Comparison of ENCODE assay signal across 8 mouse cellular contexts in the genomic region with DNA sequence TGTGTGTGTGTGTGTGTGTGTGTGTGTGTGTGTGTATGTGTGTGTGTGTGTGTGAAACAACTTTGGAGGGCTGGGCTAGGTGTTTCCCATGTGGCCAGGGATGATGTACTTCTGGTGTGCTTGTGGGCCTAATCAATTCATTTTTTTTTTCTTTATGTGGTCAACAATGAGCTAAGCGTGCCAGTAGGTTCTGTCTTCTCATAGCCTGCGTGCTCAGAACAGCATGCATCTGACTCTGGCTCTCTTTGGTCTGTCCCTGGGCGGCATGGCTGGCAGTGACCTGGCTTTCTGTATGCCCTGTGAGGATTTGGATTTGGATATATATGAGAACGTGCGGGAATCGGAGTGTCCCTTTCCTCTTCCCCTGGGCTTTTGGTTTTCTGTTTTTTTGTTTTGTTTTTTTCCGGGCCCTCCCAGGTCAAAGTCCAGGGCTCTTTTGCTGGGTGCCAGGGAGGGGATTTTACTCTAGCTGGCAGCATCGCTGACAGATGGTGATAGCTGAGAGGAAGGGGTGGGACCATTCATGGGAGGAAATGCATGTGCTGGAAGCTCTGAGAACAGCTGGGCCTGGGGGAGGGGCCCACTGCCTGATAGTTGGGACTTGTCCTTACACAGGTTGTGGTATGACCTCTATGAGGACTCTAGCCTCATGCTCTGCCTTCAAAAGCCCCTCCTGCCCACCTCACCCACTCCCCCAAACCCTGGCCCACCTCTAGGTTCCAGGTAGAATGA. TPM values are rescaled to one million over a fixed set of nuclear protein-coding genes. Genes with fewer than 3 reads are reported as not detected.
DNase-seq lines count a peak whose midpoint lies in the region; ATAC-seq and TF ChIP-seq lines count a peak whose summit lies in the region.

No protein-coding gene starts in this region.

- H3K27me3 ChIP-seq in forebrain, embryonic 14.5 days (replicated peaks; ENCODE audit: control insufficient read depth, insufficient read depth, low read length): no peaks in the 10 kb centered on the region
- no peaks in the 10 kb centered on the region for H3K27me3 ChIP-seq in hindbrain, embryonic 16.5 days (replicated peaks; ENCODE audit: control insufficient read depth, insufficient read depth, low read length)
- H3K27me3 ChIP-seq in liver, embryonic 14.5 days (ENCODE audit: control insufficient read depth, insufficient read depth, low read length): no peaks in the 10 kb centered on the region
- no peaks in the 10 kb centered on the region for H3K27me3 ChIP-seq in neural tube, embryonic 11.5 days (ENCODE audit: control insufficient read depth, insufficient read depth, low read length)

- no peak overlapping the region for H3K4me3 ChIP-seq in forebrain, embryonic 14.5 days (ENCODE audit: low read depth, low read length)
- H3K4me3 ChIP-seq in hindbrain, embryonic 16.5 days (ENCODE audit: low read length): no peak overlapping the region
- H3K4me3 ChIP-seq in liver, embryonic 14.5 days (ENCODE audit: insufficient read depth in 1 of 2, low read depth in 2 of 2, low read length in 2 of 2): no peak overlapping the region
- no peak overlapping the region for H3K4me3 ChIP-seq in neural tube, embryonic 11.5 days (ENCODE audit: low read depth, low read length)

- H3K4me1 ChIP-seq in forebrain, embryonic 14.5 days (ENCODE audit: control insufficient read depth, insufficient read depth, low read length): peaks cover 6% of the 10 kb centered on the region; the same call in 1 of the 2 replicates
- H3K4me1 ChIP-seq in hindbrain, embryonic 16.5 days (ENCODE audit: control insufficient read depth, insufficient read depth, low read depth, low read length): no peaks in the 10 kb centered on the region; the same call in none of the 2 replicates
- peaks cover 0 to 12% of the 10 kb centered on the region in 2 experiments; a peak in 2 of 4 replicates for H3K4me1 ChIP-seq in liver, embryonic 14.5 days (replicated peaks; ENCODE audit: control insufficient read depth in 2 of 2, insufficient read depth in 2 of 2, low read length in 1 of 2)
- H3K4me1 ChIP-seq in neural tube, embryonic 11.5 days (ENCODE audit: control insufficient read depth, insufficient read depth, low read length): peaks cover 5% of the 10 kb centered on the region; the same call in 1 of the 2 replicates

- H3K9me3 ChIP-seq in forebrain, embryonic 14.5 days (replicated peaks; ENCODE audit: control insufficient read depth, low read length): no peaks in the 10 kb centered on the region
- H3K9me3 ChIP-seq in hindbrain, embryonic 16.5 days (ENCODE audit: control insufficient read depth, low read length): no peaks in the 10 kb centered on the region
- no peaks in the 10 kb centered on the region for H3K9me3 ChIP-seq in liver, embryonic 14.5 days (ENCODE audit: control insufficient read depth, low read length)
- no peaks in the 10 kb centered on the region for H3K9me3 ChIP-seq in neural tube, embryonic 11.5 days (ENCODE audit: control insufficient read depth, low read length)

- H3K4me2 ChIP-seq in forebrain, embryonic 14.5 days (ENCODE audit: low read length): no peak overlapping the region
- no peak overlapping the region for H3K4me2 ChIP-seq in hindbrain, embryonic 16.5 days (ENCODE audit: low read length)
- H3K4me2 ChIP-seq in liver, embryonic 14.5 days (ENCODE audit: low read depth): no peak overlapping the region
- H3K4me2 ChIP-seq in neural tube, embryonic 11.5 days (ENCODE audit: low read depth): no peak overlapping the region

- DNase-seq in CD8-positive naive resting alpha-beta T cell, adult 2 months (ENCODE audit: low read depth in 2 of 2, low spot score in 2 of 2): peak; percentile 43 to 61
- peak; percentile 89 for DNase-seq in R1 (ENCODE audit: low read depth, low spot score)
- DNase-seq in forebrain, embryonic 14.5 days (ENCODE audit: low spot score): peak; percentile 64
- no peak for DNase-seq in liver, embryonic 14.5 days (ENCODE audit: low read depth in 3 of 3, low spot score in 3 of 3)
- peak; percentile 57 for DNase-seq in neural tube, embryonic 11.5 days (ENCODE audit: low spot score)
- no peak for DNase-seq in frontal cortex, postnatal 36 days (ENCODE audit: low spot score in 2 of 2)
- DNase-seq in ovary, postnatal 10 days (ENCODE audit: low spot score): no peak

- no peaks in the 10 kb centered on the region for H3K36me3 ChIP-seq in forebrain, embryonic 14.5 days (ENCODE audit: control insufficient read depth, insufficient read depth, low read length)
- H3K36me3 ChIP-seq in hindbrain, embryonic 16.5 days (ENCODE audit: control insufficient read depth, insufficient read depth, low read length): no peaks in the 10 kb centered on the region
- H3K36me3 ChIP-seq in liver, embryonic 14.5 days (replicated peaks; ENCODE audit: control insufficient read depth, insufficient read depth, low read depth): no peaks in the 10 kb centered on the region
- no peaks in the 10 kb centered on the region for H3K36me3 ChIP-seq in neural tube, embryonic 11.5 days (ENCODE audit: control insufficient read depth, insufficient read depth, low read length)

- H3K27ac ChIP-seq in forebrain, embryonic 14.5 days (ENCODE audit: low read depth, low read length): no peak overlapping the region
- H3K27ac ChIP-seq in hindbrain, embryonic 16.5 days (ENCODE audit: low read depth, low read length): peak overlapping the region; percentile 54
- no peak overlapping the region for H3K27ac ChIP-seq in liver, embryonic 14.5 days
- no peak overlapping the region for H3K27ac ChIP-seq in neural tube, embryonic 11.5 days (ENCODE audit: low read depth, low read length)

- 68% methylated on average over 8 of the region's 8 CpGs for WGBS in forebrain, embryonic 14.5 days
- 50% methylated on average over 8 of the region's 8 CpGs for WGBS in hindbrain, embryonic 16.5 days
- 25% methylated on average over 8 of the region's 8 CpGs for WGBS in liver, embryonic 14.5 days (ENCODE audit: insufficient replicate concordance)
- WGBS in neural tube, embryonic 11.5 days: 61% methylated on average over 8 of the region's 8 CpGs

- TF ChIP-seq CTCF in liver, embryonic 14.5 days (IDR thresholded peaks at IDR 0.05; ENCODE audit: low read depth): no peak

- no peak overlapping the region for H3K9ac ChIP-seq in forebrain, embryonic 14.5 days (ENCODE audit: low read length)
- H3K9ac ChIP-seq in hindbrain, embryonic 16.5 days (ENCODE audit: low read depth, low read length): no peak overlapping the region
- no peak overlapping the region for H3K9ac ChIP-seq in liver, embryonic 14.5 days (replicated peaks)
- H3K9ac ChIP-seq in neural tube, embryonic 11.5 days (ENCODE audit: low read length): no peak overlapping the region

- TF ChIP-seq EP300 in liver, embryonic 14.5 days (IDR thresholded peaks at IDR 0.05; ENCODE audit: low read depth): no peak

- peak; percentile 77 for ATAC-seq in forebrain, embryonic 14.5 days
- peak; percentile 69 for ATAC-seq in hindbrain, embryonic 16.5 days
- ATAC-seq in liver, embryonic 14.5 days (ENCODE audit: insufficient read depth): peak; percentile 53; the same call in 1 of the 2 replicates
- ATAC-seq in neural tube, embryonic 11.5 days (ENCODE audit: insufficient read depth, low FRiP score, low TSS enrichment): no peak

RNA-seq across cellular contexts. Expression of a gene that starts 10.9 kb away (rescaled TPM):
- 8.1 and 9.6 TPM in 2 replicates for polyA plus RNA-seq in forebrain, embryonic 14.5 days (2014; fragmentation: Nextera tagmentation; extraction: Ambion mirVana)
- polyA plus RNA-seq in hindbrain, embryonic 16.5 days (2015; fragmentation: Nextera tagmentation; extraction: Ambion mirVana): 19.6 and 20.4 TPM in 2 replicates
- 3.4 and 5.2 TPM in 2 replicates for polyA plus RNA-seq in liver, embryonic 14.5 days (2012; rRNA removed)
- 3.6 and 3.7 TPM in 2 replicates for polyA plus RNA-seq in liver, embryonic 14.5 days (2014; fragmentation: Nextera tagmentation; extraction: Ambion mirVana)
- polyA plus RNA-seq in neural tube, embryonic 11.5 days (2014; fragmentation: Nextera tagmentation; extraction: Ambion mirVana): 12.4 and 13.2 TPM in 2 replicates

RNA-seq across cellular contexts. Expression of a gene that starts 59.6 kb away (rescaled TPM):
- polyA plus RNA-seq in forebrain, embryonic 14.5 days (2014; fragmentation: Nextera tagmentation; extraction: Ambion mirVana): 41.6 and 48.5 TPM in 2 replicates
- polyA plus RNA-seq in hindbrain, embryonic 16.5 days (2015; fragmentation: Nextera tagmentation; extraction: Ambion mirVana): 72.4 and 84.0 TPM in 2 replicates
- polyA plus RNA-seq in liver, embryonic 14.5 days (2012; rRNA removed): 21.2 and 24.2 TPM in 2 replicates
- polyA plus RNA-seq in liver, embryonic 14.5 days (2014; fragmentation: Nextera tagmentation; extraction: Ambion mirVana): 36.7 and 42.1 TPM in 2 replicates
- 90.1 and 91.8 TPM in 2 replicates for polyA plus RNA-seq in neural tube, embryonic 11.5 days (2014; fragmentation: Nextera tagmentation; extraction: Ambion mirVana)

Comparison
In these comparisons a context has a peak if more than half of its experiments do, and no peak if none do; other contexts are left out.
1. DNase-seq: peak in CD8-positive naive resting alpha-beta T cell, adult 2 months (2 of 2), R1 (single experiment), forebrain, embryonic 14.5 days (single experiment) and neural tube, embryonic 11.5 days (single experiment); none in liver, embryonic 14.5 days (0 of 3), frontal cortex, postnatal 36 days (0 of 2) and ovary, postnatal 10 days (single experiment).